Mouse (Mus musculus): Measurements from ENCODE around the gene Luzp2. TPM values are rescaled to one million over a fixed set of nuclear protein-coding genes. Genes with fewer than 3 reads are reported as not detected.

Luzp2 gene
- 0.09 TPM in 1 of 2 replicates, not detected in the other for polyA plus RNA-seq (2014; fragmentation: Nextera tagmentation; extraction: Ambion mirVana)

DNA sequence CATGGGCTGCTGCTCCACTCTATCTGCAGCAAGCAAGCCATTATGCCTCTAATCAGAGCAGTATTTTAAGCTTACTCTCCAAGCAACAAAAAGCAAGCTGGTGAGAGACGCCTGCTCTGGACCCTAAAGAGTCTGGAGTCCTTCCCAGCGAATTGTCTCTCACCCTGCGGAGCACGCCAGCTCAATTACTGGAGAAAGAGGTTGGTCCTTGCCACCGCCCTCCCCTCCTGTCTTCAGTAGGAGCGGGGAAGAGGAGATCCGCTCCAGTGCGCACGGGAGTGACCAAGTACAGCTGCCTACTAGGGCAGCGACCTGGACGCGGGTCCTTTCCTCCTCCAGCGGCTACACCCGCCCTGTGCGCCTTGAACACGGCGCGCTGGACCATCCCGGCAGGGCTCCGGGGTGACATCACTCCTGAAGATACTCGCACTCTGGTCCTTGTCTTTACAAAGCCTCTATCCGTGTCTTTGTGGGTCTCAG is at the start of gene Luzp2:
Gene Luzp2 (plus strand): TSS at position 127 of the 480 bp plus-strand sequence.
- WGBS, result under 1% methylated on average over 21 of the region's 22 CpGs
- Histone ChIP-seq H3K27ac (ENCODE audit: low read depth) (no peak within 1 kb of the TSS), H3K4me3 (ENCODE audit: low read depth, low read length) (peak within 1 kb of the TSS; percentile 29), H3K27me3 (ENCODE audit: insufficient read depth, low read length) (peaks cover 9% of the 10 kb centered on the region; the same call in 1 of the 2 replicates), H3K4me1 (ENCODE audit: insufficient read depth) (no peaks in the 10 kb centered on the region), H3K9me3 (ENCODE audit: low read depth, low read length) (no peaks in the 10 kb centered on the region), H3K4me2 (peak within 1 kb of the TSS; percentile 63), H3K36me3 (ENCODE audit: insufficient read depth) (no peaks in the 10 kb centered on the region), H3K9ac (peak within 1 kb of the TSS; percentile 9; the same call in 1 of the 2 replicates)
- no peak for TF ChIP-seq CTCF (IDR thresholded peaks at IDR 0.05; ENCODE audit: low read depth)
- DNase-seq (peak; percentile 25), ATAC-seq (ENCODE audit: insufficient read depth) (peak; percentile 65)

DNA sequence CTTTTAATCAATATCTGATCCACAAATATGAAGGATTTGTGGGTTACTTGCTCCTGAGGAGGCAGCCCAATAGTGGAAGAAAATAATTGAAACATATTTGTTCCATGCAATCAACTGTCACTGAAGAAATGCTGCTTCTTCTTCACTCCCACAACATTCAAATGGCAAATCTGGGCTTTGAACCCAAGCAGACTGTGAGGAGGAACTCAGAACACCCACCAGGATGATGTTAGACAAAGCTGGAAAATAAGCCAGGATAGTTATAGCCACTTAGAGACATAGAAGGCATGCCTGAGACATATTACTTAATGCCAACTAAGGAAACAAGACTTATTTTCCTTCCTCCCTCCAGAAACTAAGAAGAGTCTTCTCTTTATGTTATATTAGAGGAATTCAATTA is 47.8 kb upstream of the Luzp2 start:
- H3K27me3 ChIP-seq (ENCODE audit: insufficient read depth, low read length), result no peaks in the 10 kb centered on the region
- no peak for ATAC-seq (ENCODE audit: insufficient read depth)
- TF ChIP-seq CTCF (IDR thresholded peaks at IDR 0.05; ENCODE audit: low read depth), result no peak
- H3K4me2 ChIP-seq, result no peak overlapping the region
- H3K9ac ChIP-seq, result no peak overlapping the region
- H3K9me3 ChIP-seq (ENCODE audit: low read depth, low read length), result no peaks in the 10 kb centered on the region
- H3K4me1 ChIP-seq (ENCODE audit: insufficient read depth), result no peaks in the 10 kb centered on the region
- H3K36me3 ChIP-seq (ENCODE audit: insufficient read depth), result no peaks in the 10 kb centered on the region
- no peak for DNase-seq
- H3K27ac ChIP-seq (ENCODE audit: low read depth), result no peak overlapping the region
- no peak overlapping the region for H3K4me3 ChIP-seq (ENCODE audit: low read depth, low read length)

- Histone ChIP-seq H3K36me3 (ENCODE audit: insufficient read depth) (no peaks in the 10 kb centered on the region), H3K9ac (no peak overlapping the region), H3K4me3 (ENCODE audit: low read depth, low read length) (no peak overlapping the region), H3K27me3 (ENCODE audit: insufficient read depth, low read length) (no peaks in the 10 kb centered on the region), H3K4me2 (no peak overlapping the region), H3K9me3 (ENCODE audit: low read depth, low read length) (no peaks in the 10 kb centered on the region), H3K4me1 (ENCODE audit: insufficient read depth) (no peaks in the 10 kb centered on the region), H3K27ac (ENCODE audit: low read depth) (no peak overlapping the region)
- no peak for DNase-seq
- no peak for TF ChIP-seq CTCF (IDR thresholded peaks at IDR 0.05; ENCODE audit: low read depth)
- ATAC-seq (ENCODE audit: insufficient read depth), result no peak
Measured at GRCm38 (mm10) chr7:54818606-54819005, 16.7 kb upstream of the Luzp2 start.

GRCm38 (mm10) chr7:54828751-54829150 is 6.5 kb upstream of the Luzp2 start:
- ATAC-seq (ENCODE audit: insufficient read depth), result no peak

GRCm38 (mm10) chr7:54835911-54836352 is 634 bp downstream of the Luzp2 start:
- Histone ChIP-seq H3K27ac (ENCODE audit: low read depth) (no peak overlapping the region), H3K4me1 (ENCODE audit: insufficient read depth) (no peaks in the 10 kb centered on the region), H3K4me2 (peak overlapping the region; percentile 63), H3K9ac (peak overlapping the region; percentile 9; the same call in 1 of the 2 replicates), H3K36me3 (ENCODE audit: insufficient read depth) (no peaks in the 10 kb centered on the region), H3K4me3 (ENCODE audit: low read depth, low read length) (peak overlapping the region; percentile 29), H3K9me3 (ENCODE audit: low read depth, low read length) (no peaks in the 10 kb centered on the region), H3K27me3 (ENCODE audit: insufficient read depth, low read length) (peaks cover 9% of the 10 kb centered on the region; the same call in 1 of the 2 replicates)
- WGBS, result 5% methylated on average over 13 of the region's 13 CpGs
- ATAC-seq (ENCODE audit: insufficient read depth), result peak; percentile 38; the same call in 1 of the 2 replicates
- DNase-seq, result peak; percentile 1
- TF ChIP-seq CTCF (IDR thresholded peaks at IDR 0.05; ENCODE audit: low read depth), result no peak

More at GRCm38 (mm10) chr7:54828751-54829150, 6.5 kb upstream of the Luzp2 start:
- no peak overlapping the region for H3K4me2 ChIP-seq
- 80% methylated on average over 3 of the region's 3 CpGs for whole genome bisulfite sequencing
- H3K9me3 ChIP-seq (ENCODE audit: low read depth, low read length), result no peaks in the 10 kb centered on the region
- no peak for DNase-seq
- H3K36me3 ChIP-seq (ENCODE audit: insufficient read depth), result no peaks in the 10 kb centered on the region
- no peak overlapping the region for H3K9ac ChIP-seq
- no peak overlapping the region for H3K27ac ChIP-seq (ENCODE audit: low read depth)
- H3K4me3 ChIP-seq (ENCODE audit: low read depth, low read length), result no peak overlapping the region
- no peaks in the 10 kb centered on the region for H3K27me3 ChIP-seq (ENCODE audit: insufficient read depth, low read length)
- no peak for TF ChIP-seq CTCF (IDR thresholded peaks at IDR 0.05; ENCODE audit: low read depth)
- H3K4me1 ChIP-seq (ENCODE audit: insufficient read depth), result no peaks in the 10 kb centered on the region

DNA sequence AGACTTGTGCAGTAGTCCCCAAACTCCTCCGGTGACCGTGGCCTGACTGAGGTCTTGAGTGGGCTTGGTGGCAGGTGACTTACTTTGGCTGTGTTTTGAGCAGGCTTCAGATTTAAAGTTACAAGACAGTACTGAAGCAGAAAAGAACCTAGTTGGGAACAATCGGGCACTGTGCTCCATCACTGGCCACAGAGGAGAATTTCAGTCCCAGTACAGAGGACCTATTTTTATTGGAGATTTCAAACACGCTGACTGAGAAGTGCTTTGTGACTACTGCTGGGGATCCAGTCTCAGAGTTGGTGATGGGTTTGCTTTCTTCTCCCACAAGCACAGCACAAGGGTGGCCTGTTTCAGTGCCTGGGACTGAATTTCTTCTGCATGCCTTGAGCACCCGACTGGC is 1.1 kb downstream of the Luzp2 start:
- no peak overlapping the region for H3K27ac ChIP-seq (ENCODE audit: low read depth)
- H3K4me3 ChIP-seq (ENCODE audit: low read depth, low read length), result no peak overlapping the region
- no peaks in the 10 kb centered on the region for H3K4me1 ChIP-seq (ENCODE audit: insufficient read depth)
- no peaks in the 10 kb centered on the region for H3K9me3 ChIP-seq (ENCODE audit: low read depth, low read length)
- no peaks in the 10 kb centered on the region for H3K36me3 ChIP-seq (ENCODE audit: insufficient read depth)
- ATAC-seq (ENCODE audit: insufficient read depth), result no peak
- DNase-seq, result no peak
- no peak overlapping the region for H3K9ac ChIP-seq
- no peak for TF ChIP-seq CTCF (IDR thresholded peaks at IDR 0.05; ENCODE audit: low read depth)
- no peak overlapping the region; the same call in 1 of the 2 replicates for H3K4me2 ChIP-seq
- 61% methylated on average over 5 of the region's 5 CpGs for WGBS
- H3K27me3 ChIP-seq (ENCODE audit: insufficient read depth, low read length), result peaks cover 9% of the 10 kb centered on the region; the same call in 1 of the 2 replicates

- Histone ChIP-seq H3K27ac (ENCODE audit: low read depth) (no peak overlapping the region), H3K9me3 (ENCODE audit: low read depth, low read length) (no peaks in the 10 kb centered on the region), H3K4me3 (ENCODE audit: low read depth, low read length) (no peak overlapping the region), H3K4me1 (ENCODE audit: insufficient read depth) (no peaks in the 10 kb centered on the region), H3K9ac (no peak overlapping the region), H3K27me3 (ENCODE audit: insufficient read depth, low read length) (no peaks in the 10 kb centered on the region), H3K36me3 (ENCODE audit: insufficient read depth) (no peaks in the 10 kb centered on the region), H3K4me2 (no peak overlapping the region)
- no peak for TF ChIP-seq CTCF (IDR thresholded peaks at IDR 0.05; ENCODE audit: low read depth)
- 65% methylated on average over 4 of the region's 4 CpGs for WGBS
- no peak for ATAC-seq (ENCODE audit: insufficient read depth)
- no peak for DNase-seq
Measured at GRCm38 (mm10) chr7:54842807-54843335, 7.6 kb downstream of the Luzp2 start.
